Mouse (Mus musculus): ENCODE measurements around the gene Vmn2r71. TPM values are rescaled to one million over a fixed set of nuclear protein-coding genes. Genes with fewer than 3 reads are reported as not detected.

Gene Vmn2r71
- polyA plus RNA-seq (2015; fragmentation: Nextera tagmentation; extraction: Ambion mirVana) = not detected in 2 replicates

DNA sequence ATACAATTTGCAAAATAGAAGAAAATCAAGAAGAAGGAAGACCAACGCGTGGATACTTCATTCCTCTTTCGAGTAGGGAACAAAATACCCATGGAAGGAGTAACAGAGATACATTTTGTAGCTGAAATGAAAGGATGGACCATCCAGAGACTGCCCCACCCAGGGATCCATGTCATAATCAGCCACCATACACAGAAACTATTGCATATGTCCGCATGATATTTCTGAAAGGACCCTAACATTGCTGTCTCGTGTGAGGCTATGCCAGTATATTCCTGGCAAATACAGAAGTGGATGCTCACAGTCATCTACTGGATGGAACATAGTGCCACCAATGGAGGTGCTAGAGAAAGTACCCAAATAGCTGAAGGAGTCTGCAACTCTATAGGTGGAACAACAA, at the start of gene Vmn2r71:
TSS of gene Vmn2r71 (plus strand) at position 301 of the 400 bp plus-strand sequence.
- Histone ChIP-seq H3K9me3 (replicated peaks) (no peaks in the 10 kb centered on the region; the same call in 1 of the 2 replicates), H3K4me2 (no peak within 1 kb of the TSS), H3K9ac (no peak within 1 kb of the TSS), H3K27ac (no peak within 1 kb of the TSS), H3K4me1 (no peaks in the 10 kb centered on the region), H3K4me3 (no peak within 1 kb of the TSS), H3K27me3 (no peaks in the 10 kb centered on the region), H3K36me3 (ENCODE audit: poor library complexity, severe bottlenecking) (no peaks in the 10 kb centered on the region)
- WGBS = 83% methylated on average over 5 of the region's 5 CpGs
- ATAC-seq = no peak

DNA sequence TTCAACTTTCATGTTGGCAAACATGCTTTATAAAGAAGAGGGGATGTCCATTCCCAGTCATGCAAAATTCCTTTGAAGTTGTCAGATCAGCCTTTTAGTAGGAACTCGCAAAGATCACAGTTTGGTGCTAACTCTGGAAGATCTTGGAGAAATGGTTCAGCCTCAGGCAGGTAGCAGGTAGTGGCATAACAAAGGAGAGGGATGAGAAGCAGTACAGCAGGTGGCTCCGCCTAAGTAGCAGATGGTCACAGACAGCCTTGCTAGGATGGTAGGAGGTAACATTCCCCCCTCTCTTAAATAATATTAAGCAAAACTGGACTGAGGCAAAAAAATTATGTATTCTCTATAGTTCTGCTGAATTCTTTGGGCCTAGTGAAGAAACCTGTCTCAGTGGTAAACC, 20.8 kb upstream of the Vmn2r71 start:
- no peak overlapping the region for H3K4me2 ChIP-seq
- WGBS = 91% methylated on average over 2 of the region's 2 CpGs
- H3K4me1 ChIP-seq = no peaks in the 10 kb centered on the region
- no peaks in the 10 kb centered on the region for H3K27me3 ChIP-seq
- no peaks in the 10 kb centered on the region for H3K36me3 ChIP-seq (ENCODE audit: poor library complexity, severe bottlenecking)
- no peak overlapping the region for H3K9ac ChIP-seq
- H3K27ac ChIP-seq = no peak overlapping the region
- no peak overlapping the region for H3K4me3 ChIP-seq
- no peak for ATAC-seq
- peaks cover 11% of the 10 kb centered on the region for H3K9me3 ChIP-seq (replicated peaks)

DNA sequence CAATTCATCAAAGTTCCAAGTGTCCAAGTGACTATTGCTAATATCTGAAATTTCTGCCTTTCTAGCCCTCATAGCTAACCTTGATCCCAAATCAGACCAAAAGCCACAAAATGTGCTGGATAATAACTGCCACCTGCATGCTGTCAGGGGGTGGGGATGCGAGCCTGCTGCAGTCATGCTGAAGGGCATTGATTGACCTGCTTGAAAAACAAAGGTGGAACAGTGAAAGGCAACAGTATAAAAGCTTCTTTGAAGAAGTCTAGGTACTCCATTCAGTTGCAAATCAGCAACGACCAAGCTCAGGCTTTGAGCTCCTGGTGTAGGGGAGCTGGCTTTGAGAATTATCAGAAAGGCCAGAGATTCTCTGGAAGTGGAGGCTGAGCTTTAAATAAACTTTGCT, 19.8 kb upstream of the Vmn2r71 start:
- Histone ChIP-seq H3K9me3 (replicated peaks) (peaks cover 11% of the 10 kb centered on the region), H3K4me3 (no peak overlapping the region), H3K9ac (no peak overlapping the region), H3K27ac (no peak overlapping the region), H3K36me3 (ENCODE audit: poor library complexity, severe bottlenecking) (no peaks in the 10 kb centered on the region), H3K4me1 (no peaks in the 10 kb centered on the region), H3K27me3 (no peaks in the 10 kb centered on the region), H3K4me2 (no peak overlapping the region)
- ATAC-seq = no peak
- WGBS = 59% methylated on average over 2 of the region's 2 CpGs

DNA sequence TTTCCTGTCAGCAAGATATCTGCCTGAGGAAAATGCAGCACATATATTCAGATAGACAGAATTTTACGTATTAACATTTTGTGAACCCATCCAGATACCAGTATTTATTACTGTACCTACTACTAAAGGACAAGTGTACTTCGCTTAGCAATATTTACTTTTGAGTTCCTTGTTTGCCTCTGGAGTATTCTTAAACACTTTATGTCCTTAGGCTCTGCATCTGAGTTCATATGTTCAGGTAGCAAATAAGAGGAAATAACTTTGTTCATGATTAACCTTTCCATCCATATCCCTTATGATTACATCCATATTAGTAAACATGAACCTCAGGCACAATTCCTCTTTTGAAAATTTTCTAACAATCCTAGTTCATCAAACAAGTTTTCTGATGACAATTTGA, 6.2 kb downstream of the Vmn2r71 start, which contains the start of gene Vmn2r70:
TSS of gene Vmn2r70 (minus strand) at position 101 of the 400 bp plus-strand sequence.
- Histone ChIP-seq H3K9ac (no peak within 1 kb of the TSS), H3K4me1 (no peaks in the 10 kb centered on the region), H3K4me3 (no peak within 1 kb of the TSS), H3K9me3 (replicated peaks) (no peaks in the 10 kb centered on the region; the same call in 1 of the 2 replicates), H3K27ac (no peak within 1 kb of the TSS), H3K36me3 (ENCODE audit: poor library complexity, severe bottlenecking) (no peaks in the 10 kb centered on the region), H3K27me3 (no peaks in the 10 kb centered on the region), H3K4me2 (no peak within 1 kb of the TSS)
- WGBS = 72% methylated on average over 2 of the region's 2 CpGs
- no peak for ATAC-seq

Other genes starting within 250 kb of the Vmn2r71 start
- not detected in 2 replicates for gene Vmn2r69, start 147.2 kb upstream of the Vmn2r71 start, polyA plus RNA-seq (2015; fragmentation: Nextera tagmentation; extraction: Ambion mirVana)
- gene Vmn2r70, start 6.1 kb downstream of the Vmn2r71 start, polyA plus RNA-seq (2015; fragmentation: Nextera tagmentation; extraction: Ambion mirVana) = not detected in 2 replicates
- gene Vmn2r72, start 192.0 kb downstream of the Vmn2r71 start, polyA plus RNA-seq (2015; fragmentation: Nextera tagmentation; extraction: Ambion mirVana) = not detected in 2 replicates

All from forebrain, embryonic 13.5 days (tissue).